Mouse (Mus musculus) midbrain, embryonic 11.5 days (tissue): ENCODE data around the gene Vegfa. TPM values are rescaled to one million over a fixed set of nuclear protein-coding genes. Genes with fewer than 3 reads are reported as not detected.

Experiments
- ATAC-seq: fragments of 200-750 bp; cut with Nextera tagmentation; 2 replicates; pipeline ENCODE4 v1.8.0; 2017; ENCODE audit warnings: moderate TSS enrichment, moderate library complexity; ENCODE audit not compliant: low FRiP score
- DNase-seq: peaks from one replicate; pipeline ENCODE4 v3.0.0; 2015; ENCODE audit warnings: low spot score; ENCODE audit errors: missing footprints
- H3K27ac ChIP-seq: fragments of 300-500 bp; sonication (generic); 2 replicates; pipeline ENCODE4 v1.5.1; 2014; ENCODE audit warnings: low read depth, low read length
- H3K27me3 ChIP-seq: fragments of 300-500 bp; sonication (generic); 2 replicates; pipeline ENCODE4 v1.6.1; 2014; ENCODE audit warnings: mild to moderate bottlenecking, low read length, moderate library complexity, mixed read lengths; ENCODE audit not compliant: control insufficient read depth, insufficient read depth
- H3K36me3 ChIP-seq: fragments of 300-500 bp; sonication (generic); 2 replicates; pipeline ENCODE4 v1.6.1; 2014; ENCODE audit warnings: mild to moderate bottlenecking, low read length, moderate library complexity, mixed read lengths; ENCODE audit not compliant: control insufficient read depth, insufficient read depth
- H3K4me1 ChIP-seq: fragments of 300-500 bp; sonication (generic); 2 replicates; pipeline ENCODE4 v1.6.1; 2014; ENCODE audit warnings: low read length; ENCODE audit not compliant: control insufficient read depth, insufficient read depth
- H3K4me2 ChIP-seq: fragments of 300-500 bp; sonication (generic); 2 replicates; pipeline ENCODE4 v1.6.1; 2014; ENCODE audit warnings: mild to moderate bottlenecking, moderate library complexity
- H3K4me3 ChIP-seq: fragments of 300-500 bp; sonication (generic); 2 replicates; pipeline ENCODE4 v1.5.1; 2014; ENCODE audit warnings: low read depth, low read length
- H3K9ac ChIP-seq: fragments of 300-500 bp; sonication (generic); 2 replicates; pipeline ENCODE4 v1.6.1; 2014; ENCODE audit warnings: low read length
- H3K9me3 ChIP-seq: fragments of 300-500 bp; sonication (generic); 2 replicates; pipeline ENCODE4 v1.6.1; 2016; ENCODE audit warnings: low read length; ENCODE audit not compliant: control insufficient read depth
- WGBS: fragments of 180-500 bp; shearing (Covaris S2); extraction: QIAGEN DNeasy Blood & Tissue Kit; methylation state at CpG from one replicate; pipeline ENCODE4 v1.1.7; 2014; 5-methylcytosine and 5-hydroxymethylcytosine counted together
- polyA plus RNA-seq: library from polyadenylated mRNA; unstranded; fragments of >200 nt; fragmentation: Nextera tagmentation; extraction: Ambion mirVana; gene quantifications from 2 replicates; pipeline ENCODE4 v1.2.1, GENCODE M21; 2014

The Vegfa gene
- polyA plus RNA-seq, 1 experiment from 2014 or later = 2.9 TPM

DNA sequence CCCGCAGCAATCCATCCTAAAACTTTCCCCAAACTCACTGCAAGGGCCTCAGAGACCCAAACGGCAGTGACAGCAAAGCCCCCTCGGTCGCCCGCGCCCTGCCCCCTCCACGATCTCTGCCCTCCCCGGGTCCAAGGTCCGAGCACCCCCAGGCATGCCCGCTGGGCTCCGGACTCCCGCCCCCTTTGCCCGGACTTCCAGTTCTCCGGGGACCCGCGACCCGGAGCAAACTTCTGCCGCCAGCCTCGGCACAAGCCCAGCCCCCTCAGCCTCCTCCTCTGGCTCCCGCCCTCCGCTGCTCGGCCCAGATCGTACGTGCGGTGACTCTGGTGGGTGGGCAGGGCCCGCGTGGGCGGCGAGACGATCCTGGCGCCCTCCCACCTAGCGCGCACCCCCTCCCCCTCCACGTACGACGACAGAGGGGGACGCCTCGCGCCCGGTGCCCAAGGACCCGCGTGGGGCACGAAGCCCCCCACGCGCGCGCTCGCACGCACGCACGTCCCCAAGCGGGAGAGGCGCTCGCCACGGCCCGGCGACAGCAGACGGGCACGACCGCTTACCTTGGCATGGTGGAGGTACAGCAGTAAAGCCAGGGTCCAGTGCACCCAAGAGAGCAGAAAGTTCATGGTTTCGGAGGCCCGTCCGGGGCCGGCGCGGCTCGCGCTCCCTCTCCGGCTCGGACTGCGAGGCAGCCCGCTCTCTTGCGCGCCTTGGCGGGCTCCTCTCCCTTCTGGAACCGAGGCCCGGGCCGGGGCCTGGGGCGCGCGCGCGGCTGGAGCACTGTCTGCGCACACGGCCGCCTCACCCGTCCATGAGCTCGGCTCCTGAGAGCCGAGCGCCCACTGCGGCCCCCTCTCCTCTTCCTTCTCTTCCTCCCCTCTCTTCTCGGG is 1.2 kb downstream of the Vegfa start:
- Histone ChIP-seq H3K4me1 (peaks cover 38% of the 10 kb centered on the region), H3K27me3 (no peaks in the 10 kb centered on the region), H3K9me3 (no peaks in the 10 kb centered on the region), H3K36me3 (no peaks in the 10 kb centered on the region), H3K4me3 (peak overlapping the region; percentile 89), H3K9ac (peak overlapping the region; percentile 94), H3K4me2 (peak overlapping the region; percentile 87), H3K27ac (peak overlapping the region; percentile 64)
- peak; percentile 28 for ATAC-seq
- under 1% methylated on average over 77 of the region's 92 CpGs for WGBS
- peak; percentile 97 for DNase-seq

DNA sequence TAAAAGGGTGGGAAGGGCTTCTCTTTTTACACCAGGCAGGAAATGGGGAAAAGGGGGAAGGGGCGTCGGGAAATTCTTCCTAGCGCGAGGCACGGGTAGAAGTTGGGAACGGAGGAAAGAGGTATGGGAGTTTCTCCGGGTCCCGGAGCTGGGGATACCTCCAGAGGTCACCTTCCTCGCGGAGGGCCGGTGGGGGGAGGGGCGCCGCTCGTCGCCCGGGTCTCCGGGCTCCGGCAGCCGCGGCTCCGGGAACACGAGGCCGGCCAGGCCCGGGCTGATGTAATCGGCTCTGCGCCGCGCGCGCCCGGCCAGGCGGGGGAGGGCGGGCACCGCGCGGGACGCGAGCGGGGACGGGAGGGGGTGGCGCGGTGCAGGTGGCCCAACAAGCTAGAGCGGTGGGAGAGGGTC is 1.8 kb downstream of the Vegfa start:
- H3K4me3 ChIP-seq = peak overlapping the region; percentile 89
- H3K9ac ChIP-seq = peak overlapping the region; percentile 94
- H3K36me3 ChIP-seq = no peaks in the 10 kb centered on the region
- ATAC-seq (peak; percentile 6; the same call in 1 of the 2 replicates), DNase-seq (peak; percentile 94)
- H3K4me2 ChIP-seq = peak overlapping the region; percentile 87
- H3K4me1 ChIP-seq = peaks cover 38% of the 10 kb centered on the region
- H3K27ac ChIP-seq = peak overlapping the region; percentile 64
- WGBS = 0% methylated on average over 41 of the region's 43 CpGs
- H3K27me3 ChIP-seq = no peaks in the 10 kb centered on the region
- H3K9me3 ChIP-seq = no peaks in the 10 kb centered on the region

DNA sequence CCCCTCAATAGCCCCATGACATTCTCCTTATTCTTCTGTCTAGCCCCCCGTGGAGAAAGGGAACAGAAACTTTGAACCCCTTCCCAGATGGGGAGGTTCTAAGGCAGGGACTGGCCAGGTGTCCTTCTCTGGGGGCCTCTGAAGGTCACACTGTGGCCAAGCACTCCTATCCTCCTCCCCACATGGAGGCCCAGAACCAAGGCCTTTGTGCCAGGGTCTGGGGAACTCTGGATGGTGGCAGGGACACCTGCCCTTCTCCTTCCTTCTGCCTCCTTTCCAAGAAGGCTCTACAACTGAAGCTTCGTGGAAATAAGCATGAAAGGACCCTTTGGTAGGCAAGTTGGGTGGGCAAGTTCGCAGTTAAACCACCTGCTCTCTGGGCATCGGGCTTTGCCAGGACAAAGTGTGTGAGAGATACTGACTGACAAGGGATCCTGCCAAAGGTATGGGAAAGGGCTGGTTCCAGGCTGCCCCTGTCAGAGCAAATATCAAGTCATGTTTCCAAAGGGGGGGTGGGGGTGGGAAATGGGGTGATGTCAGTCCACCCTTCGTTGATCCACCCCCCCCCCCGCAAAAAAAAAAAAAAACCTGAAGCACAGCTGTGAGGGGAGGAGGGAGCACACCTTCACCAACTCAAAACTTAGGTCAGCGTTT is 2.5 kb downstream of the Vegfa start:
- Histone ChIP-seq H3K27ac (peak overlapping the region; percentile 40; the same call in 1 of the 2 replicates), H3K9ac (peak overlapping the region; percentile 94), H3K36me3 (no peaks in the 10 kb centered on the region; the same call in 1 of the 2 replicates), H3K9me3 (no peaks in the 10 kb centered on the region), H3K27me3 (no peaks in the 10 kb centered on the region), H3K4me1 (peaks cover 38% of the 10 kb centered on the region), H3K4me3 (peak overlapping the region; percentile 89), H3K4me2 (peak overlapping the region; percentile 87)
- no peak for ATAC-seq
- 11% methylated on average over 7 of the region's 7 CpGs for WGBS
- peak; percentile 88 for DNase-seq

DNA sequence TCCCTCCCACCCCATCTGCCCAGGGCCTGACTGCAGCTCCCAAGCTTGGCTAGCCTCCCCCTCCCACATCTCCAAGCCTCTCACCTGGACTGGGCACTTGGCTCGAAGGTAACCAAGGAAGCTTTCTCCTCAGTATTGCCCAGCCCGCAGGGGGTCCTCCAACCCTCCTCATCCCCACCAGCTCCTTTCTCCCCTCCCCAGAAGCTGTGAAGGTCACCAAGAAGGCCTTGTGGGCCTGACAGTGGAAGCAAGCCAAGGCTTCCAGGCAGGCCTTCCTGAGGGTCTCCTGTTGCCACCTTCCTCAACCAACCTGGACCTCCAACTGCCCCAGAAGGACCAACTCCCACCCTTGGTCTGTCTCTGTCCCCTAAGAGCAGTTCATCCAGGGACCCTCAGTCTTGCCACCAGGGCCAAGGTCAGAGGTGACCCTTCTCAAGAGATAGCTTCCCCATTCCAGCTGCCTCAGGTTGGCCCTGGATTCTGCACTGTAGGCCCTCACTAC is 3.1 kb downstream of the Vegfa start:
- Histone ChIP-seq H3K36me3 (peaks cover 3% of the 10 kb centered on the region), H3K4me2 (peak overlapping the region; percentile 87), H3K27ac (no peak overlapping the region), H3K9me3 (no peaks in the 10 kb centered on the region), H3K9ac (peak overlapping the region; percentile 94), H3K27me3 (no peaks in the 10 kb centered on the region), H3K4me3 (peak overlapping the region; percentile 89), H3K4me1 (peaks cover 38% of the 10 kb centered on the region)
- DNase-seq (no peak), ATAC-seq (no peak)
- whole genome bisulfite sequencing = 66% methylated on average over 2 of the region's 2 CpGs

DNA sequence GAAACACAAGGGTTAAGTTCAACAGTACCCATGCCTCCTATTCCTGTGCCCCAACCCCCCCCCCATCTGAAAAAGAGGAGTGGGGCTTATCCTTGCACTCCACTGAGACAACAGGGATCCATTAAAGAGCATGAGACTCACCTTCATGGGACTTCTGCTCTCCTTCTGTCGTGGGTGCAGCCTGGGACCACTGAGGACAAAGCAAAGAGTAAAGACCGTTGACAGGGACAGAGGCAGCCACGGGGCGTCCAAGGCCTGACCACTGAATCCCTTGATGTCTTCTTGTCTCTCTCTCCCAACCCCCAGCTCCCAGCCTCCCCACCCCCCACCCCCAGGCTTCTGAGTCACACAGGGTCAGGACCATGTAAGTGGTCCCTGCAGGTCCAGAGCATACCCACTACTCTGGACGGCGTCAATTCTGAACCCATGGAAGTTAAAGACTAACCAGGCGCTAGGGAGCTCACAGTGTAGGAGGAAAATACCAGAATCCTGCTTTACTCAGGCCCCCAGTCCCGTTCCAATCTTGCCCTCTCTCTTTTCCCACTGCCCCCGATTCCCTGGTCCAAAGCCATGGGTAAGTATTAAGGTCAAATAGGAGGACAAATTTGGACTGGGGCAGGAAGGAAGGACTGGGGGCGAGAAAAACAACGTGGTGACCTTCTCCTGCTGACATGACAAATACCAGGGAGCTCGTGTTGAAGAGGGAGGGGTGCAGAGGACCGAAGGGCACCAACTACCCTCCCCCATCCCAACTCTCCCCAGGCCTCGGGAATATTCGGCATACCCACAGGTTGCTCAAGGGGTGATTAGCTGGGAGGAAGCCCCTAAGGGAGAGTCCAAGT is 3.7 kb downstream of the Vegfa start:
- Histone ChIP-seq H3K4me2 (peak overlapping the region; percentile 87), H3K27me3 (no peaks in the 10 kb centered on the region), H3K36me3 (peaks cover 6% of the 10 kb centered on the region), H3K4me3 (peak overlapping the region; percentile 89), H3K27ac (no peak overlapping the region), H3K4me1 (peaks cover 35% of the 10 kb centered on the region), H3K9me3 (no peaks in the 10 kb centered on the region), H3K9ac (peak overlapping the region; percentile 21)
- ATAC-seq = no peak
- peak; percentile 88 for DNase-seq
- WGBS = 18% methylated on average over 14 of the region's 15 CpGs

DNA sequence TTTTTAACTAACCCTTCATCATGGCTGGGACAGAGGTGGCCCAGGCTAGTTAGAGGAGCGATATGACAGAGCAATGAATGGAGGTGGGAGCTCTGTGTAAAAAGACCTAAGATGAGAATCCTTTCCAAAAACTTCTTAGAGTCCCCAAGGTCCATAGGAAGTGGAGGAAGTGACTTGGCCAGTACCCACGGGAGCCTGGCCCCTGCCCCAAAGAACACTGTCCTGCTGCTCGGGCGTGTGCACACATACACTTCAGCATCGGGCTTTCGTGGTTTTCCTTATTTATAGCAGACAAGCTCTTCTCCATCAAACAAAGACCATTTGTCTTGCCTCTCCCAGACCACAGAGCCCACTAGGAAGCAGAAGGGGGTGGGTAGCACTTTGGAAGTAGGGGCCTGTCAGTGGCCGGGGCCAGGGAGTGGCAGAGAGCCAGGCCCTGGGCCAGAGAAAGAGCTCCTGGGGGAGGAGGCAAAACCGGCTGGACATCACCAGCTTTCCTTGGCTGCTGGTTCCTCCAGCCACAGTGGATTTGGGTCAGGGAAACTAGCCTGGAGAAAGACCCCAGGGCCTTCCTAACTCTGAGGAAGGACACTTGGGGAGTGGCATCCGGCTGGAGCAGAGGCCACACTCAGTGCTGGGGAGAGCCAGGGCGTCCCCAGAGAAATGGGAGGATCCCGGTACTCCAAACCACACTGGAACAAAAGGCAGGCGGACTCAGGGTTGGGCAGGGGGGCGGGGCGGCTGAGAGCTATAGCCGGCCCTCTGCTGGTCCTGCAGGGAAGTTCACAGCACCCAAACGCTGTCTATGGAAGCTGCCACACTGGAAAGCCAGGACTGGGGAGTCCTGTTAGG is 4.9 kb downstream of the Vegfa start:
- peak overlapping the region; percentile 87 for H3K4me2 ChIP-seq
- no peaks in the 10 kb centered on the region for H3K27me3 ChIP-seq
- H3K9ac ChIP-seq = peak overlapping the region; percentile 70
- H3K36me3 ChIP-seq = peaks cover 15% of the 10 kb centered on the region
- H3K4me3 ChIP-seq = peak overlapping the region; percentile 22
- peak; percentile 47 for ATAC-seq
- H3K9me3 ChIP-seq = no peaks in the 10 kb centered on the region
- H3K4me1 ChIP-seq = peaks cover 33% of the 10 kb centered on the region
- peak overlapping the region; percentile 81 for H3K27ac ChIP-seq
- 19% methylated on average over 16 of the region's 16 CpGs for WGBS
- DNase-seq = peak; percentile 97

DNA sequence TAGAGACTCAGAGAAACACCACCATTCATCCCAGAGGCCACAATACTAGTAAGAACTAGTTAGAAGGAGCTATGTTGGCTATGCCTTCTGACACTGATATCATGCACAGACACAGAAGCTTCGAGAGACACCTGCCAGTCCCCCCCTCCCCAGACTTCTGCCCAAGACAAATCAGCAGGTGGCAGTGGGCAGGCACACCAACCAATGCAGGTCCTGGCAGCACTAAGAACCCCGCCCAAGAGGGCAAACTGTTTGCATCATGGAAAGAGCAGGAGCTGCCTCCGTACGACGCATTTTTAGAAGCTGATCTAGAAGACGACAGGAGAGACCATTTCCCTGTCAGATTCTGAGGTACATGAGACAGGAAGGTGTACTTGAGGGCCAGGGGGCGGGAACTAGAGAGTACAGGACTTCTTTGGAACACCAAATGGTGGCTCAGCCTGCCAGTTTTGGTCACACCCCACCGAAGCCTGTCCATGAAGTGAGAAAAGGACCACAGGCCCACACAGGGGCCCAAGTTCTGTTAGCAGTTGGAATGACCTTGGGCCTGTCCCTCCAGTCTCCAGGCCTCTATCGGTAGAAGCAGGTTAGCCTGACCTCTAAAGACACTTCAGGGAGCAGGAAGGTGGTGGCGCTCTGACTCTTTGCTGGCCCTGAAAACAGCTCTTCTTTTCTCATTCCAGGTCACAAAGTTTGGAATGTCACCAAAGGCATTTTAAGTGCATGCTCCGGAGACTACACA is 6.1 kb downstream of the Vegfa start:
- H3K36me3 ChIP-seq = peaks cover 18% of the 10 kb centered on the region
- no peaks in the 10 kb centered on the region for H3K27me3 ChIP-seq
- H3K27ac ChIP-seq = no peak overlapping the region
- H3K4me3 ChIP-seq = no peak overlapping the region
- no peak overlapping the region for H3K9ac ChIP-seq
- no peaks in the 10 kb centered on the region for H3K9me3 ChIP-seq
- 90% methylated on average over 11 of the region's 11 CpGs for WGBS
- peaks cover 33% of the 10 kb centered on the region for H3K4me1 ChIP-seq
- no peak for DNase-seq
- no peak overlapping the region for H3K4me2 ChIP-seq
- no peak for ATAC-seq
